Mouse (Mus musculus) liver, postnatal 0 days (tissue): Measurements from ENCODE around the gene Nbea.

Source experiments
- CTCF ChIP-seq: sonication (generic); IDR thresholded peaks from 2 replicates; pipeline ENCODE4 v1.5.1; 2016; ENCODE audit warnings: antibody characterized with exemption, low read depth
- EP300 ChIP-seq: IDR thresholded peaks from 2 replicates; pipeline ENCODE4 v1.6.1; 2016; ENCODE audit warnings: antibody characterized with exemption, low read depth, mild to moderate bottlenecking

- TF ChIP-seq CTCF (no peak), EP300 (no peak)
Measured at GRCm38 (mm10) chr3:55816638-55817375, 366.7 kb downstream of the Nbea start.
